In genomic region chr13:21243196-21243595, GRCm38 (mm10) we compare ENCODE assay signal across 9 mouse cellular contexts. TPM values are rescaled to one million over a fixed set of nuclear protein-coding genes. Genes with fewer than 3 reads are reported as not detected.
DNase-seq lines count a peak whose midpoint lies in the region; ATAC-seq lines count a peak whose summit lies in the region.
"Had no signal": no experiment of that assay in that cellular context is flagged by ENCODE, and none has a peak within 500 bp of the region (broad histone marks: within the 10 kb centered on the region; RNA-seq: fewer than 3 reads in every experiment).

No protein-coding gene starts in this region.

- no peak for ATAC-seq in kidney, embryonic 15.5 days (replicated peaks; ENCODE audit: low FRiP score)
- no peak for ATAC-seq in embryonic facial prominence, embryonic 13.5 days (ENCODE audit: insufficient number of reproducible peaks, insufficient read depth, low FRiP score, low TSS enrichment, low read depth)
- no peak for ATAC-seq in intestine, embryonic 14.5 days (replicated peaks; ENCODE audit: low FRiP score, low TSS enrichment, low read depth)
- ATAC-seq in midbrain, embryonic 16.5 days: no peak

- no peak for DNase-seq in kidney, postnatal 10 days
- no peak for DNase-seq in intestine, embryonic 14.5 days (ENCODE audit: low spot score)
- DNase-seq in frontal cortex, postnatal 36 days (ENCODE audit: low spot score in 2 of 2): no peak
- no peak for DNase-seq in right cerebral cortex, postnatal 4 days
- DNase-seq in adipocyte (ENCODE audit: low spot score): no peak
- DNase-seq: cerebellum, adult 2 months had no signal

- H3K27ac ChIP-seq in kidney, embryonic 15.5 days: no peak overlapping the region
- H3K27ac ChIP-seq in embryonic facial prominence, embryonic 13.5 days: no peak overlapping the region
- H3K27ac ChIP-seq in intestine, embryonic 14.5 days (ENCODE audit: low read depth): no peak overlapping the region
- no peak overlapping the region for H3K27ac ChIP-seq in midbrain, embryonic 16.5 days (ENCODE audit: low read length)

- H3K27me3 ChIP-seq in kidney, embryonic 15.5 days: peaks cover 29% of the 10 kb centered on the region
- H3K27me3 ChIP-seq in embryonic facial prominence, embryonic 13.5 days: peaks cover 26% of the 10 kb centered on the region
- H3K27me3 ChIP-seq in intestine, embryonic 14.5 days (replicated peaks; ENCODE audit: control insufficient read depth, insufficient read depth, low read length): peaks cover 6% of the 10 kb centered on the region
- peaks cover 13% of the 10 kb centered on the region for H3K27me3 ChIP-seq in midbrain, embryonic 16.5 days (ENCODE audit: control insufficient read depth, insufficient read depth, low read depth, low read length)

- no peaks in the 10 kb centered on the region for H3K36me3 ChIP-seq in kidney, embryonic 15.5 days
- H3K36me3 ChIP-seq in embryonic facial prominence, embryonic 13.5 days: no peaks in the 10 kb centered on the region
- no peaks in the 10 kb centered on the region for H3K36me3 ChIP-seq in intestine, embryonic 14.5 days (ENCODE audit: control insufficient read depth, insufficient read depth, low read length)
- H3K36me3 ChIP-seq in midbrain, embryonic 16.5 days (ENCODE audit: control insufficient read depth, insufficient read depth, low read length): no peaks in the 10 kb centered on the region

- H3K4me2 ChIP-seq in kidney, embryonic 15.5 days: peak overlapping the region; percentile 59
- peak overlapping the region; percentile 55 for H3K4me2 ChIP-seq in embryonic facial prominence, embryonic 13.5 days
- H3K4me2 ChIP-seq in intestine, embryonic 14.5 days (ENCODE audit: low read length): peak overlapping the region; percentile 42
- H3K4me2 ChIP-seq in midbrain, embryonic 16.5 days (ENCODE audit: low read length): peak overlapping the region; percentile 22; the same call in 1 of the 2 replicates

- peaks cover 7% of the 10 kb centered on the region for H3K4me1 ChIP-seq in kidney, embryonic 15.5 days
- H3K4me1 ChIP-seq in embryonic facial prominence, embryonic 13.5 days: peaks cover 7% of the 10 kb centered on the region; the same call in 1 of the 2 replicates
- H3K4me1 ChIP-seq in intestine, embryonic 14.5 days (replicated peaks; ENCODE audit: control insufficient read depth, insufficient read depth, low read length): no peaks in the 10 kb centered on the region
- no peaks in the 10 kb centered on the region for H3K4me1 ChIP-seq in midbrain, embryonic 16.5 days (ENCODE audit: control insufficient read depth, insufficient read depth, low read length)

- no peak overlapping the region for H3K9ac ChIP-seq in kidney, embryonic 15.5 days
- H3K9ac ChIP-seq in embryonic facial prominence, embryonic 13.5 days: peak overlapping the region; percentile 27; the same call in 1 of the 2 replicates
- H3K9ac ChIP-seq in intestine, embryonic 14.5 days (ENCODE audit: low read length): no peak overlapping the region
- no peak overlapping the region for H3K9ac ChIP-seq in midbrain, embryonic 16.5 days (ENCODE audit: low read depth, low read length)

- peak overlapping the region; percentile 35 for H3K4me3 ChIP-seq in kidney, embryonic 15.5 days (replicated peaks)
- peak overlapping the region; percentile 33 for H3K4me3 ChIP-seq in embryonic facial prominence, embryonic 13.5 days
- H3K4me3 ChIP-seq in intestine, embryonic 14.5 days (ENCODE audit: low read depth, low read length): peak overlapping the region; percentile 13
- H3K4me3 ChIP-seq in midbrain, embryonic 16.5 days (ENCODE audit: low read depth, low read length): 0 out of 2 replicates have a peak overlapping the region, but pooled peaks have one; percentile 3

- H3K9me3 ChIP-seq in kidney, embryonic 15.5 days (replicated peaks): no peaks in the 10 kb centered on the region; the same call in 1 of the 2 replicates
- H3K9me3 ChIP-seq in embryonic facial prominence, embryonic 13.5 days: no peaks in the 10 kb centered on the region
- no peaks in the 10 kb centered on the region for H3K9me3 ChIP-seq in intestine, embryonic 14.5 days (ENCODE audit: control insufficient read depth, low read length)
- H3K9me3 ChIP-seq in midbrain, embryonic 16.5 days (replicated peaks; ENCODE audit: control insufficient read depth, low read length, poor library complexity, severe bottlenecking): no peaks in the 10 kb centered on the region

- WGBS in kidney, embryonic 15.5 days: 17% methylated on average over 13 of the region's 13 CpGs
- WGBS in embryonic facial prominence, embryonic 13.5 days: 17% methylated on average over 13 of the region's 13 CpGs
- WGBS in intestine, embryonic 14.5 days: 15% methylated on average over 13 of the region's 13 CpGs
- 18% methylated on average over 13 of the region's 13 CpGs for WGBS in midbrain, embryonic 16.5 days

RNA-seq across cellular contexts. Expression of gene Gpx5, which starts 49.3 kb away (rescaled TPM):
- polyA plus RNA-seq in kidney, embryonic 15.5 days (2015; fragmentation: Nextera tagmentation; extraction: Ambion mirVana): not detected in 2 replicates
- polyA plus RNA-seq in embryonic facial prominence, embryonic 13.5 days (2015; fragmentation: Nextera tagmentation; extraction: Ambion mirVana): not detected in 2 replicates
- polyA plus RNA-seq in intestine, embryonic 14.5 days (2014; fragmentation: Nextera tagmentation; extraction: Ambion mirVana): not detected in 2 replicates
- not detected in 2 replicates for polyA plus RNA-seq in midbrain, embryonic 16.5 days (2015; fragmentation: Nextera tagmentation; extraction: Ambion mirVana)
- polyA plus RNA-seq: cerebellum, adult 2 months had no signal
